Mouse (Mus musculus) kidney, postnatal 14 days (tissue): ENCODE results near the gene Gm20379.

Source experiments
- DNase-seq: peaks from one replicate; pipeline ENCODE4 v3.0.0; 2022; ENCODE audit warnings: mixed read lengths

Gm20379 gene

GRCm38 (mm10) chr13:92337773-92338462, 32.1 kb downstream of the Gm20379 start:
- no peak for DNase-seq

DNA sequence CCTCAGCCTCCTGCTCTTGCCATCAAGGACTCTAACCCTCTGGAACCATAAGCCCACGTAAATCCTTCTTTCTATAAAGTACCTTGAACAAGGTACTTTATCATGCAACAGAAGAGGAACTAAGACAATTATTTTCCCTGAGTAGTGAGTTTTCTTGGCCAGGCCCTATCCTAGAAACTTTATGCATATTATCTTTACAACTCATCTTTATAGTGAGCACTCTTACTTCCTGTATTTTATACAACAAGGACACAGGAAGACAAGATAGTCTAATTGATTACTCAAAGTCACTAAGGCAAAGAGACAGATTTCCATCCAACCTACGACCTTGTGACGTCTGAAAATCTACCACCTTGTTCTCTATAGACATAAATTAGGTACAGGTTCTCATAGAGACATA, 34.0 kb downstream of the Gm20379 start:
- DNase-seq, result no peak

- no peak for DNase-seq
Observed at GRCm38 (mm10) chr13:92344033-92344432, 38.3 kb downstream of the Gm20379 start.

GRCm38 (mm10) chr13:92346338-92346737, 40.6 kb downstream of the Gm20379 start:
- no peak for DNase-seq

DNA sequence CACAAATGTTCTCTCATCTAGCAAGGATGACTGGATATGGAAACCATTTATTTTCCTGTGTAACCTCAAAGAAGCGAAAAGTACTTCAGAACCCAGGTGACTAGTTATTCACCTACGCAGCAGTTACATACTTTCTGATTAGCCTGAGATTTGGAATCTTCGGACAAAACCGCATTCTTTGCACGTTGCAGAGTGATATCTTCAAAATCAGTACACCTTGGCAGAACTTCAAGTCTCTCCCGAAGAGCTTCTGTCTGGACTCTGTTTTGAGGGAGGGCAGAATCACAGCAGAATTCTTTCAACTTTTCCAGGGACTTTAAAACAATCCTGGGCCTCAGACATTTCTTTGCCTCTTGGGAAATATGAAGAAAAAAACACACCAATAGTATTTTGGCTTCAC, 45.3 kb downstream of the Gm20379 start:
- DNase-seq, result no peak

GRCm38 (mm10) chr13:92353956-92354355, 48.2 kb downstream of the Gm20379 start:
- no peak for DNase-seq

DNA sequence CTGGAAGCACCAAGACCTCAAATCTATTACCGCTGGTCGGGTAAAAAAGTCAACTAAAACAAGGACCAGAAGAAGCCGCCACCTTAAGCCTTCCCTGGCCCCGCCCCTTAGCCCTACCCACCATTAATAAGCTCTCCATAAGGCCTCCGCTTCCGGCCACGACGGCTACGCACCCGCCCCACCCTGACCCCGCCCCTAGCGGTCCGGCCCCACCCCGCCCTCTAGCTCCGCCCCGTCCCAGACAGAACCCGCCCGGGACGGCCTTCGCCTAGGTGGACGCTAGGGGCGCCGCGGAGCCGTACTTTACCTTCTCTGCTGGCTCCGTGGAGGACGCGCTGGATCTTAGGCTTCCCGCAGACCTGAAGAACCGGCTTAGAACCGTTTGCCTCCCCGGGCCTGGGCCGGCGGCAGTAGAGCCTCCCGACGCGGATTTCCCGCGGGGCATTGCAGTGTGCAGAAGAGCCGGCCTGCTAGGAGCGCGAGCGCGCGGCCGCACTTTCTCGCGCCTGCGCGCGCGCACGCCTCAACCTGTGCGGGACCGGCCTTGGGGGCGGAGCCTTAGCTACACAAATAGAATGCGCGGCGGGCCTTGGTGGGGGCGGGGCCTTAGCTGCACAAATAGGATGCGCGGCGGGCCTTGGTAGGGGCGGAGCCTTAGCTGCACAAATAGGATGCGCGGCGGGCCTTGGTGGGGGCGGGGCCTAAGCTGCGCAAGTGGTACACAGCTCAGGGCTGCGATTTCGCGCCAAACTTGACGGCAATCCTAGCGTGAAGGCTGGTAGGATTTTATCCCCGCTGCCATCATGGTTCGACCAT, 48.9 kb downstream of the Gm20379 start, which contains the start of the genes Dhfr and Msh3:
Dhfr (plus strand) TSS at position 271 of the 816 bp plus-strand sequence.
Msh3 (minus strand) TSS at position 548 of the 816 bp plus-strand sequence.
- peak; percentile 98 for DNase-seq

GRCm38 (mm10) chr13:92355272-92355643, 49.5 kb downstream of the Gm20379 start:
- DNase-seq, result peak; percentile 76

- DNase-seq, result no peak
Observed at GRCm38 (mm10) chr13:92356376-92356775, 50.6 kb downstream of the Gm20379 start.
